8 mouse cellular contexts compared by ENCODE assay signal in the genomic region with DNA sequence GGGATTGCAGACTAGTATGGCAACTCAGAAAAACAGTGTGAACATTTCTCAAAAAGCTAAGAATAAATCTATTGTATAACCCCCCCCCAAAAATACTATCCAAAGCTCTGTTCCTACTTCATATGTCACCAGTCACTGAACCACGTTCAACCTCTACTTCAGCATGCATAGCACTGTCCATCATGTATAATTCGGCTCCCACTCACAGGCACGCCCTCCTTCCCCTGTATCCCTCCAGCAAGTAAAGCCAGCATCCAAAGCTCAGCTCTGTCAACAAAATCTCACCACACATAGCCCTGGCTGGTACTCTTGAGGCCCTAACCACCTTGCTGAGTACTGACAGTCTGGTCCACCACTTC. TPM values are rescaled to one million over a fixed set of nuclear protein-coding genes. Genes with fewer than 3 reads are reported as not detected.
A peak's percentile ranks its signal among the peaks of the same experiment; 100 is the strongest.
DNase-seq lines count a peak whose midpoint lies in the region; ATAC-seq and TF ChIP-seq lines count a peak whose summit lies in the region.

No protein-coding gene starts in this region.

- no peak for TF ChIP-seq POLR2A in kidney, adult 2 months (IDR thresholded peaks at IDR 0.05; ENCODE audit: low read depth, low read length)
- TF ChIP-seq POLR2A in bone marrow, adult 2 months (IDR thresholded peaks at IDR 0.05; ENCODE audit: borderline replicate concordance, control insufficient read depth, low read depth, low read length) = no peak

- no peaks in the 10 kb centered on the region for H3K27me3 ChIP-seq in kidney, adult 2 months (replicated peaks; ENCODE audit: control insufficient read depth, insufficient read depth, low read length)
- H3K27me3 ChIP-seq in hindbrain, embryonic 13.5 days = no peaks in the 10 kb centered on the region
- H3K27me3 ChIP-seq in midbrain, embryonic 13.5 days = no peaks in the 10 kb centered on the region

- no peaks in the 10 kb centered on the region for H3K9me3 ChIP-seq in hindbrain, embryonic 13.5 days
- no peaks in the 10 kb centered on the region for H3K9me3 ChIP-seq in midbrain, embryonic 13.5 days

- no peak for DNase-seq in kidney, adult 2 months
- no peak for DNase-seq in kidney, adult 11 months
- no peak for DNase-seq in gastrocnemius, adult 8-10 months (ENCODE audit: low spot score in 2 of 2)
- DNase-seq in right cerebral cortex, adult 2 months (ENCODE audit: low spot score in 2 of 2) = no peak

- H3K4me2 ChIP-seq in hindbrain, embryonic 13.5 days = peak overlapping the region; percentile 52
- H3K4me2 ChIP-seq in midbrain, embryonic 13.5 days (replicated peaks) = peak overlapping the region; percentile 56

- ATAC-seq in hindbrain, embryonic 13.5 days (ENCODE audit: low FRiP score) = peak; percentile 50; the same call in 1 of the 2 replicates
- no peak for ATAC-seq in midbrain, embryonic 13.5 days
- ATAC-seq in cerebellum, adult (ENCODE audit: insufficient number of reproducible peaks, low FRiP score, low TSS enrichment) = no peak

- peak overlapping the region; percentile 83 for H3K4me3 ChIP-seq in kidney, adult 2 months (ENCODE audit: insufficient read depth, low read depth, low read length)
- peak overlapping the region; percentile 76 for H3K4me3 ChIP-seq in bone marrow, adult 2 months (replicated peaks; ENCODE audit: control insufficient read depth, low read depth, low read length)
- peak overlapping the region; percentile 50 for H3K4me3 ChIP-seq in hindbrain, embryonic 13.5 days
- H3K4me3 ChIP-seq in midbrain, embryonic 13.5 days (replicated peaks) = peak overlapping the region; percentile 53

- H3K4me1 ChIP-seq in kidney, adult 2 months (ENCODE audit: control insufficient read depth, insufficient read depth, low read length) = peaks cover 4% of the 10 kb centered on the region; the same call in 1 of the 2 replicates
- no peaks in the 10 kb centered on the region for H3K4me1 ChIP-seq in bone marrow, adult 2 months (ENCODE audit: control insufficient read depth, insufficient read depth, low read length)
- H3K4me1 ChIP-seq in hindbrain, embryonic 13.5 days (replicated peaks) = peaks cover 11% of the 10 kb centered on the region
- peaks cover 9% of the 10 kb centered on the region for H3K4me1 ChIP-seq in midbrain, embryonic 13.5 days (replicated peaks)

- H3K9ac ChIP-seq in hindbrain, embryonic 13.5 days = peak overlapping the region; percentile 69
- H3K9ac ChIP-seq in midbrain, embryonic 13.5 days (replicated peaks) = peak overlapping the region; percentile 64; the same call in 1 of the 2 replicates

- H3K27ac ChIP-seq in kidney, adult 2 months (ENCODE audit: insufficient read depth, low read depth, low read length) = peak overlapping the region; percentile 65; the same call in 1 of the 2 replicates
- H3K27ac ChIP-seq in bone marrow, adult 2 months (ENCODE audit: control insufficient read depth, insufficient read depth, low read depth, low read length, poor library complexity) = no peak overlapping the region
- peak overlapping the region; percentile 83 for H3K27ac ChIP-seq in hindbrain, embryonic 13.5 days
- H3K27ac ChIP-seq in midbrain, embryonic 13.5 days = peak overlapping the region; percentile 70; the same call in 1 of the 2 replicates

- WGBS in kidney, adult 2 months = 20% methylated on average over 3 of the region's 3 CpGs
- 36% methylated on average over 3 of the region's 3 CpGs for WGBS in bone marrow, adult 2 months
- 54% methylated on average over 3 of the region's 3 CpGs for WGBS in hindbrain, embryonic 13.5 days
- WGBS in midbrain, embryonic 13.5 days = 50% methylated on average over 3 of the region's 3 CpGs

- no peak for TF ChIP-seq CTCF in kidney, adult 2 months (conservative IDR thresholded peaks at IDR 0.05; ENCODE audit: insufficient read depth, insufficient read length, low read depth, low read length)
- no peak for TF ChIP-seq CTCF in bone marrow, adult 2 months (IDR thresholded peaks at IDR 0.05; ENCODE audit: control insufficient read depth, insufficient read depth, low read length)

- no peaks in the 10 kb centered on the region for H3K36me3 ChIP-seq in kidney, adult 2 months (ENCODE audit: control insufficient read depth, insufficient read depth, low read length)
- peaks cover 5% of the 10 kb centered on the region for H3K36me3 ChIP-seq in hindbrain, embryonic 13.5 days
- no peaks in the 10 kb centered on the region for H3K36me3 ChIP-seq in midbrain, embryonic 13.5 days

RNA-seq across cellular contexts. Expression of gene 1110012L19Rik, which starts 0.8 kb away (rescaled TPM):
- polyA plus RNA-seq in kidney, adult 2 months (2012; rRNA removed) = 9.2 and 12.3 TPM in 2 replicates
- polyA plus RNA-seq in bone marrow, adult 2 months (2011; ENCODE audit: insufficient read depth, insufficient read length, low replicate concordance, missing spikeins) = 9.0 and 9.3 TPM in 2 replicates
- polyA plus RNA-seq in hindbrain, embryonic 13.5 days (2015; fragmentation: Nextera tagmentation; extraction: Ambion mirVana) = 32.9 and 34.8 TPM in 2 replicates
- polyA plus RNA-seq in midbrain, embryonic 13.5 days (2015; fragmentation: Nextera tagmentation; extraction: Ambion mirVana) = 33.9 and 36.2 TPM in 2 replicates
- total RNA-seq in gastrocnemius, adult 8-10 months (2022) = 10 to 100 TPM; 14.4 to 24.9 (median 17.3) TPM

RNA-seq across cellular contexts. Expression of gene Ids, which starts 20.0 kb away (rescaled TPM):
- polyA plus RNA-seq in kidney, adult 2 months (2012; rRNA removed) = 40.7 and 42.4 TPM in 2 replicates
- polyA plus RNA-seq in bone marrow, adult 2 months (2011; ENCODE audit: insufficient read depth, insufficient read length, low replicate concordance, missing spikeins) = 3.3 and 5.8 TPM in 2 replicates
- polyA plus RNA-seq in hindbrain, embryonic 13.5 days (2015; fragmentation: Nextera tagmentation; extraction: Ambion mirVana) = 13.3 and 14.1 TPM in 2 replicates
- polyA plus RNA-seq in midbrain, embryonic 13.5 days (2015; fragmentation: Nextera tagmentation; extraction: Ambion mirVana) = 11.3 and 14.2 TPM in 2 replicates
- total RNA-seq in gastrocnemius, adult 8-10 months (2022) = 10 to 100 TPM; 12.3 to 17.5 (median 14.3) TPM
